Mouse (Mus musculus) intestine, postnatal 0 days (tissue): ENCODE measurements at regions not wholly inside any gene's neighbourhood (a gene's known extent, or its start where the extent isn't known, plus 50 kb on each side); places are given as distances from the start of the nearest gene placed in this dataset.

Experiments used
- ATAC-seq: fragments of 200-750 bp; cut with Nextera tagmentation; 2 replicates; pipeline ENCODE4 v1.8.0; 2017; ENCODE audit warnings: mild to moderate bottlenecking, moderate TSS enrichment, moderate library complexity
- H3K27ac ChIP-seq: fragments of 300-500 bp; sonication (generic); 2 replicates; pipeline ENCODE4 v1.5.1; 2014; ENCODE audit warnings: mild to moderate bottlenecking, low read depth, low read length, moderate library complexity
- H3K27me3 ChIP-seq: fragments of 300-500 bp; sonication (generic); replicated peaks from 2 replicates; pipeline ENCODE4 v1.6.1; 2014; ENCODE audit warnings: low read length, mixed read lengths; ENCODE audit not compliant: control insufficient read depth, insufficient read depth
- H3K36me3 ChIP-seq: fragments of 300-500 bp; sonication (generic); 2 replicates; pipeline ENCODE4 v1.6.1; 2014; ENCODE audit warnings: mild to moderate bottlenecking, moderate library complexity; ENCODE audit not compliant: control insufficient read depth, insufficient read depth
- H3K4me1 ChIP-seq: fragments of 300-500 bp; sonication (generic); replicated peaks from 2 replicates; pipeline ENCODE4 v1.6.1; 2014; ENCODE audit warnings: antibody characterized with exemption, low read length, mixed read lengths; ENCODE audit not compliant: control insufficient read depth, insufficient read depth
- H3K4me2 ChIP-seq: fragments of 300-500 bp; sonication (generic); replicated peaks from 2 replicates; pipeline ENCODE4 v1.6.1; 2014; ENCODE audit warnings: low read depth, mild to moderate bottlenecking, moderate library complexity
- H3K4me3 ChIP-seq: fragments of 300-500 bp; sonication (generic); 2 replicates; pipeline ENCODE4 v1.5.1; 2014; ENCODE audit warnings: low read depth, low read length
- H3K9ac ChIP-seq: fragments of 300-500 bp; sonication (generic); 2 replicates; pipeline ENCODE4 v1.6.1; 2014; ENCODE audit warnings: mild to moderate bottlenecking, low read depth, low read length
- H3K9me3 ChIP-seq: fragments of 300-500 bp; sonication (generic); 2 replicates; pipeline ENCODE4 v1.6.1; 2016; ENCODE audit warnings: mixed run types; ENCODE audit not compliant: control insufficient read depth
- CTCF ChIP-seq: sonication (generic); IDR thresholded peaks from 2 replicates; pipeline ENCODE4 v1.5.1; 2016; ENCODE audit warnings: low read depth, mild to moderate bottlenecking, control low read depth, antibody characterized with exemption, moderate library complexity
- WGBS: fragments of 180-500 bp; shearing (Covaris S2); extraction: QIAGEN DNeasy Blood & Tissue Kit; methylation state at CpG from one replicate; pipeline ENCODE4 v1.1.7; 2014; 5-methylcytosine and 5-hydroxymethylcytosine counted together

DNA sequence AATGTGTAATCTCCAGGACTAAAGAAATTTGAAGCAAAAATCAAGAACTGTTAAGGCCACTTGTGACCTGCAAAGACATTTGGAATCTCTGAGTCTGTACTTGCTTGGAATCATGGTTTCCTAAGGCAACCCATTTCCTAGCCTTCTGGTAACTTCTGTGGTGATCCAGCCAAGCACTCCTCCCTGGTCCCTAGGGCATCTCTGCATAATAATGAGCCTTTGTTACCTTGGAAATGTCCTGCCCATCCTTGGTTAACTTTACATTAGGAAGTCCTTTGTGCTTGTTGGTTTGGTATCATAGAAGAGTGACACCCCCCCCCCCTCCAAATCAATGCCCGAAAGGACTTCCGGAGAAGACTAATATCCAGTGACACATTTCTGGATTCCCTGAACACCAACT is 496.6 kb upstream of the Gm19410 start:
- Histone ChIP-seq H3K36me3 (no peaks in the 10 kb centered on the region), H3K27me3 (no peaks in the 10 kb centered on the region), H3K4me2 (no peak overlapping the region), H3K9me3 (no peaks in the 10 kb centered on the region), H3K27ac (no peak overlapping the region), H3K4me1 (no peaks in the 10 kb centered on the region), H3K9ac (no peak overlapping the region), H3K4me3 (no peak overlapping the region)
- no peak for TF ChIP-seq CTCF
- 98% methylated on average over 2 of the region's 2 CpGs for WGBS
- ATAC-seq = no peak

DNA sequence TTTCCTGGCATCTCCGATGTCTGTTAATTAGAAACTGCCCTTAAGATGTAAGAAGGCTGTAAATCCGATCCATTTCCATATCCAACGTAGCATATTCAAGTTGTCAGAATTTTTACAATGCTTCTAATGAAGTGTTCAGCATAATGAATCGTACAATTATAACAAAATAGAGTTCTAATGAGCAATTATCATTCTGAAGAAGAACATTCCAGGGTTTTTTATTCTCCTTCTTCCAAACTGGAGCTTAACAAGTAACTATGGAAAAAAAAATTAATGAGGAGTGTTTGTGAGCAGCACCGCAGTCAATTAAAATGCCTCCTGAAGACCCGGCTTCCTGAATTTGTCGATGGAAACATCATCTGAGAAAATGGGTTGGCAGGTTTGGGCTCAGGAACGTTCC is 489.6 kb upstream of the Gm19410 start:
- H3K9me3 ChIP-seq = no peaks in the 10 kb centered on the region
- H3K4me2 ChIP-seq = no peak overlapping the region
- no peaks in the 10 kb centered on the region for H3K27me3 ChIP-seq
- ATAC-seq = no peak
- no peaks in the 10 kb centered on the region for H3K4me1 ChIP-seq
- H3K36me3 ChIP-seq = no peaks in the 10 kb centered on the region
- TF ChIP-seq CTCF = no peak
- no peak overlapping the region for H3K4me3 ChIP-seq
- H3K27ac ChIP-seq = no peak overlapping the region
- WGBS = 82% methylated on average over 8 of the region's 8 CpGs
- H3K9ac ChIP-seq = no peak overlapping the region

DNA sequence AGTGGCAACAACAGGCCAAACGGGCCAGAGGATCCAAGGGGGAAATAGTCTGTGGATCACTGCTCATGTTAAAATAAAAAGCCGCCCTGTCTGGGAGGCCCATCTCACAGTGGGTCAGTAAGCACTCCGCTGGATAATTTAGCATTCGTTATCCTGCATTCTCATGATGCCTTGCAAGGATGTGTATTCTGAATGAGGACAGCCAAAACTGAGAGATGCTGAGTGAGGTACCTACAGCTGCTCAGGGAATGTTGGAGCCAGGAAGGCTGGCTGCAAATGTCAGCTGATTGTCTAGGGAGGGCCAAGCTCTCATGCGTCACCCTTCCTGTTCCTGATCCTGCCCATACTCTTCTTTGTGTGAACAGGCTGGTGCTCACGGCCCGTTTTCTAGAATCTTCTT is 489.1 kb upstream of the Gm19410 start:
- no peaks in the 10 kb centered on the region for H3K27me3 ChIP-seq
- H3K36me3 ChIP-seq = no peaks in the 10 kb centered on the region
- no peak overlapping the region for H3K4me3 ChIP-seq
- WGBS = 80% methylated on average over 7 of the region's 7 CpGs
- H3K4me2 ChIP-seq = no peak overlapping the region
- no peaks in the 10 kb centered on the region for H3K4me1 ChIP-seq
- TF ChIP-seq CTCF = no peak
- ATAC-seq = no peak
- no peak overlapping the region for H3K27ac ChIP-seq
- no peak overlapping the region for H3K9ac ChIP-seq
- no peaks in the 10 kb centered on the region for H3K9me3 ChIP-seq

DNA sequence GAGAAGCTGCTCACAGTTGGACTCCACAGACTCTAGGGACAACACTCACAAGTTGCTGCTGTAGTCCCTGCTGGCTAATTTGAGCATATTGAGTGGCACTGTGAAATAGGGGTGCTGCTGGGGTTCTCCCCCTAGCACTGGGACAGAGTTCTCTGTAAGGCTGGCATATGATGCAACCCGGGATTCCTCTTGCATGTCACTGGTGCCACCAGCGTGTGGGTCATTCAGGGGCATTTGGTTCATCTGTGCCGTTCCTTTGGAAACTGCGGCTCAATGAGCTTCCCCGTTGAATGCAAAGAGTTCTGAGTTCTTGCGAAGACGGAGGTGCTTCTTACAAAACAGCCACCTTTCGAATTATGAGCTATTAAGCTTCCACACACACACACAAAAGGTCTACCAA is 486.6 kb upstream of the Gm19410 start:
- 93% methylated on average over 8 of the region's 8 CpGs for WGBS
- H3K4me2 ChIP-seq = no peak overlapping the region

DNA sequence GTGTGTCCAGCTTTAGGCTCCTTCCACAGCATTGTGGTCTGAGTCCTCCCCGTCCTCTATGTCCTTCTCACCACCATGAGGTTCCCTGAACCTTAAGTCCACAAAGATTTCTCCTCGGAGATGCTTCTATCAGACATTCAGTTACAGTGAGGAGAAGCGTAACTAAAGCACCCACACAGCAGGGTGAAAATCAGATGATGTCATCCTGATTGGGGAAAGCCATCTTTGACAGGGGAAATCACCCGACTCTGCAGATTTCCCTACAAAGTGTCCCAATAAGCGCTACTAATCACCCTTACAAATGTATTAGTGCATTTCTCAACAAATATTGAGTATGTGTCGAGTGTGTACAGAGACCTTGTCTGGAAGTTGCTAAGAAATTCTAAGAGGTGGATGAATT is 484.8 kb upstream of the Gm19410 start:
- WGBS = 88% methylated on average over 6 of the region's 6 CpGs
- Histone ChIP-seq H3K4me1 (no peaks in the 10 kb centered on the region), H3K36me3 (no peaks in the 10 kb centered on the region), H3K9me3 (no peaks in the 10 kb centered on the region), H3K27ac (no peak overlapping the region), H3K4me2 (no peak overlapping the region), H3K4me3 (no peak overlapping the region), H3K27me3 (no peaks in the 10 kb centered on the region), H3K9ac (no peak overlapping the region)
- no peak for ATAC-seq
- TF ChIP-seq CTCF = no peak

More for the DNA sequence above, 486.6 kb upstream of the Gm19410 start:
- no peak for ATAC-seq
- Histone ChIP-seq H3K36me3 (no peaks in the 10 kb centered on the region), H3K4me3 (no peak overlapping the region), H3K27me3 (no peaks in the 10 kb centered on the region), H3K27ac (no peak overlapping the region), H3K9ac (no peak overlapping the region), H3K4me1 (no peaks in the 10 kb centered on the region), H3K9me3 (no peaks in the 10 kb centered on the region)
- TF ChIP-seq CTCF = no peak

DNA sequence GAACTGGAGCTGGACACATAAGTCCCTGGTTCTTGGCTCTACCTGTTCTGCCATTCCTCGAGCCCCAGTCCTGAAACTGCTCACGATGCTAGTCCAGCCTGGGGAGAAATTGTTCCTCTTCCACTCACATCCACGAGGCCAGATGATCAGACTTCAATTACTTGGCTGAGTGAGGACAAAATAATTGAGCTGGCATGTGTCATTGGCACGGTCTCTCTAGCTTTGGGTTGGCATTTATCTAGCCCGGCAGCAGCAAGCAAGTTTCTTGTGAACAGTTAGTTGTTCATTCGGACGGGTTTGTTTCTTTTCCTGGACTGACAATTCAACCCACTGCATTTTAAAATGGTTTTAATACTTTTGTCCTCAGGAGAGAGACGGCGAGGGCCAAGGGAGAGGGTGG is 482.2 kb upstream of the Gm19410 start:
- H3K9ac ChIP-seq = no peak overlapping the region
- no peak overlapping the region for H3K4me3 ChIP-seq
- TF ChIP-seq CTCF = no peak
- no peak for ATAC-seq
- H3K4me1 ChIP-seq = no peaks in the 10 kb centered on the region
- WGBS = 90% methylated on average over 9 of the region's 9 CpGs
- H3K9me3 ChIP-seq = no peaks in the 10 kb centered on the region
- H3K27ac ChIP-seq = no peak overlapping the region
- no peaks in the 10 kb centered on the region for H3K36me3 ChIP-seq
- H3K4me2 ChIP-seq = no peak overlapping the region
- no peaks in the 10 kb centered on the region for H3K27me3 ChIP-seq

DNA sequence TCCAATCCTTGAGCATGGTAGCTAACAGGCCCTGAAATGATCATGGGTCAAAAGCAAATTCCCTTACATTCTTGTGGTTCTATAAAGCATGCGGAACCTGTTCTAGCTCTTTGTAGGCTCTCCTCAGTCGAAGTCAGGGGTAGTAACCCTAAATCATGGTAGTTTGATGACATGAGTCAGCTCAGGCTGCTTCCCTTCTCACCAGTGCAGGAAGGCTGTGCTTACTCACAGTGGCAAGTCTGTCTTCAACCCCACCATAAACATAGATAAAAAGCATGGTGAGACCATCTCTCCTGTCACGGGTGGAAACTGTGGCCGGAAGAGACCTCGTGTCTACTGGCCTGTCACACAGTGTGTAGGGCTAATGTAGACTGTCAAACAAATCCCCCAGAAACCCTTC is 476.6 kb upstream of the Gm19410 start:
- no peaks in the 10 kb centered on the region for H3K36me3 ChIP-seq
- no peak overlapping the region for H3K4me2 ChIP-seq
- no peaks in the 10 kb centered on the region for H3K27me3 ChIP-seq
- TF ChIP-seq CTCF = no peak
- H3K4me1 ChIP-seq = peaks cover 2% of the 10 kb centered on the region; the same call in 1 of the 2 replicates
- no peak overlapping the region for H3K4me3 ChIP-seq
- H3K9me3 ChIP-seq = 0 out of 2 replicates have a peak, but pooled peaks cover 4% of the 10 kb centered on the region
- no peak overlapping the region for H3K9ac ChIP-seq
- 68% methylated on average over 5 of the region's 5 CpGs for WGBS
- H3K27ac ChIP-seq = no peak overlapping the region
- no peak for ATAC-seq
